Mouse (Mus musculus) liver, postnatal 0 days (tissue): Measurements from ENCODE around the gene Zfp13.

Experiments used
- CTCF ChIP-seq: sonication (generic); IDR thresholded peaks from 2 replicates; pipeline ENCODE4 v1.5.1; 2016; ENCODE audit warnings: antibody characterized with exemption, low read depth
- EP300 ChIP-seq: IDR thresholded peaks from 2 replicates; pipeline ENCODE4 v1.6.1; 2016; ENCODE audit warnings: antibody characterized with exemption, low read depth, mild to moderate bottlenecking

- TF ChIP-seq EP300 (no peak), CTCF (no peak)
Measured at GRCm38 (mm10) chr17:23644613-23645495, 45.6 kb upstream of the Zfp13 start, which contains the start of gene Mmp25.
